Mouse (Mus musculus) small intestine, adult 2 months (tissue): ENCODE results near the gene Gm44965. TPM values are rescaled to one million over a fixed set of nuclear protein-coding genes. Genes with fewer than 3 reads are reported as not detected.

Experiments used
- H3K27ac ChIP-seq: fragments of 200-500 bp; 2 replicates; pipeline ENCODE4 v1.5.1; 2012; ENCODE audit warnings: low read depth, low read length, control low read depth, inconsistent platforms; ENCODE audit not compliant: insufficient read depth
- H3K27me3 ChIP-seq: fragments of 200-500 bp; 2 replicates; pipeline ENCODE4 v1.6.1; 2012; ENCODE audit warnings: mild to moderate bottlenecking, moderate library complexity, low read length, inconsistent platforms; ENCODE audit not compliant: control insufficient read depth, insufficient read depth
- H3K36me3 ChIP-seq: fragments of 200-500 bp; 2 replicates; pipeline ENCODE4 v1.6.1; 2012; ENCODE audit warnings: mild to moderate bottlenecking, low read length, control low read depth, inconsistent platforms; ENCODE audit not compliant: control insufficient read depth, insufficient read depth
- H3K4me1 ChIP-seq: fragments of 200-500 bp; 2 replicates; pipeline ENCODE4 v1.6.1; 2012; ENCODE audit warnings: low read length, inconsistent platforms, mixed read lengths; ENCODE audit not compliant: control insufficient read depth, insufficient read depth, insufficient read length
- H3K4me3 ChIP-seq: fragments of 200-500 bp; 2 replicates; pipeline ENCODE4 v1.5.1; 2012; ENCODE audit warnings: low read depth, mild to moderate bottlenecking, control low read depth, inconsistent platforms, low read length, moderate library complexity
- CTCF ChIP-seq: fragments of 200-500 bp; IDR thresholded peaks from 2 replicates; pipeline ENCODE4 v1.5.1; 2012; ENCODE audit warnings: low read depth, mild to moderate bottlenecking, control low read depth, inconsistent platforms, low read length, moderate library complexity, mixed read lengths; ENCODE audit not compliant: insufficient replicate concordance, insufficient read length; ENCODE audit errors: extremely low read depth
- POLR2A ChIP-seq: fragments of 200-500 bp; IDR thresholded peaks from 2 replicates; pipeline ENCODE4 v1.6.1; 2012; ENCODE audit warnings: low read depth, mild to moderate bottlenecking, control low read depth, inconsistent platforms, low read length, moderate library complexity
- WGBS: fragments of 180-500 bp; shearing (Covaris S2); methylation state at CpG from one replicate; pipeline ENCODE4 v1.1.7; 2018; 5-methylcytosine and 5-hydroxymethylcytosine counted together
- polyA plus RNA-seq: library from polyadenylated mRNA; depleted of rRNA; stranded (reverse); fragments of >200 nt; gene quantifications from 2 replicates; pipeline ENCODE4 v1.2.3, GENCODE M21; 2012

The Gm44965 gene
- polyA plus RNA-seq, 1 experiment, result not detected

DNA sequence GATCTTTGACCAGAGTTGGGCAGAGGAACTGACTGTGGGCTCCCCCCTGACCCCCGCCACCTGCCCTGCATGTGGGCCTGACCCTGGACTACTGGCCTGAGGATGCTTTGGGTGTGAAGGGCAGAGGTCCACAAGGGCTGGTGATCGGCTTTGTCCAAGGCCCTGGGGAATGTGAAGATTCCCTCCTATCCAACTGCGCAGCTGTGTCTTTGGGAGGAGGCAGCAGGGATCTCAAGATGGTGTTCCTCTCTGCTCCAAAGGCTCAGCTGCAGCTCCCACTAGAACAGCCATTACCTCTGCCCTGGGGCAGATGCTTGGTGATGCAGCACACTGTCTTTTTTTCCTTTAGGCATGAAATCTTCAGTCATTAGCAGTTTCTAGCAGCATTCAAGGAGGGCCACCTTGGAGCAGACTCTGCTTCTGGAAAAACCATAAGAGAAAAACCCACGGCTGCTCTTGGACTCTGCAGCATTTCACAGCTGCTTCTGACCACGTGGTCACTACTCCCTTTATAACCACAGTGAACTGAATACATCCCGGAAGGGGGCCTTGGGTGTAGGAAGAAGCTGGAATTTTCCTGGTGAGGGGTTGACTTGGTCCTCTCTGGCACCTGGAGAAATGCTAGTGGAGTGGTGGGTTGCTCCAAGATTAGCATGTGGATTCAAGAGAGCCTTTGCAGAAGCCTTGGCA, 44.2 kb downstream of the Gm44965 start:
- peak overlapping the region; percentile 66 for H3K27ac ChIP-seq
- no peak overlapping the region for H3K4me3 ChIP-seq
- no peaks in the 10 kb centered on the region for H3K4me1 ChIP-seq
- TF ChIP-seq CTCF (no peak), POLR2A (no peak)
- H3K27me3 ChIP-seq, result no peaks in the 10 kb centered on the region
- 65% methylated on average over 6 of the region's 6 CpGs for WGBS
- H3K36me3 ChIP-seq, result no peaks in the 10 kb centered on the region

DNA sequence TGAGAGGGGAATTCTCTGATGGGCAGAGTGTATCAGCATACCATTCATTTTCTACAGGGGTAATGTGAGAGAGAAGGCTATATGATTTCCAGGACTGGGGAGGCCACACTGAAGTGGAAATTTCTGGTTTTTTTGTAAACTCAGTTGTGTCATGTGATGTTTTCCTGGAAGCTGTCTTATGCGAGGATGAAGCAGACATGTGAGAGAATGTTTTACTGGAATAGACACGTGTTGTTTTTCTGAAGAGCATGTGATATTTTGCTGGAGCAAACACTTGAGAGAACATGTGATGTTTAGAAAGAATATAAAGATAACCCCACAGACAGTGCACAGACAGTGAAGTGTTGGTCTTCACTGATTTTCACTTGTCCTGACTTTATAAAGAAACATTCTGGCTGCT, 44.8 kb downstream of the Gm44965 start:
- TF ChIP-seq POLR2A (no peak), CTCF (no peak)
- Histone ChIP-seq H3K4me1 (no peaks in the 10 kb centered on the region), H3K36me3 (no peaks in the 10 kb centered on the region), H3K27me3 (no peaks in the 10 kb centered on the region), H3K4me3 (no peak overlapping the region), H3K27ac (peak overlapping the region; percentile 66)
- WGBS, result 51% methylated on average over 2 of the region's 2 CpGs

- Histone ChIP-seq H3K4me1 (peaks cover 1% of the 10 kb centered on the region; the same call in 1 of the 2 replicates), H3K4me3 (no peak overlapping the region), H3K36me3 (no peaks in the 10 kb centered on the region), H3K27ac (no peak overlapping the region), H3K27me3 (no peaks in the 10 kb centered on the region)
- 63% methylated on average over 6 of the region's 6 CpGs for WGBS
- no peak for TF ChIP-seq POLR2A
- TF ChIP-seq CTCF, result no peak
Measured at GRCm38 (mm10) chr6:48641391-48641790, 47.6 kb downstream of the Gm44965 start.

GRCm38 (mm10) chr6:48642764-48643292, 49.1 kb downstream of the Gm44965 start:
- Histone ChIP-seq H3K36me3 (no peaks in the 10 kb centered on the region), H3K27ac (no peak overlapping the region), H3K4me1 (peaks cover 6% of the 10 kb centered on the region), H3K27me3 (no peaks in the 10 kb centered on the region), H3K4me3 (no peak overlapping the region)
- 22% methylated on average over 4 of the region's 4 CpGs for WGBS
- TF ChIP-seq CTCF, result no peak
- TF ChIP-seq POLR2A, result no peak

- 9% methylated on average over 12 of the region's 12 CpGs for WGBS
- H3K27ac ChIP-seq, result no peak overlapping the region; the same call in 1 of the 2 replicates
- peaks cover 6% of the 10 kb centered on the region for H3K4me1 ChIP-seq
Measured at GRCm38 (mm10) chr6:48645660-48646308, 52.0 kb downstream of the Gm44965 start.

DNA sequence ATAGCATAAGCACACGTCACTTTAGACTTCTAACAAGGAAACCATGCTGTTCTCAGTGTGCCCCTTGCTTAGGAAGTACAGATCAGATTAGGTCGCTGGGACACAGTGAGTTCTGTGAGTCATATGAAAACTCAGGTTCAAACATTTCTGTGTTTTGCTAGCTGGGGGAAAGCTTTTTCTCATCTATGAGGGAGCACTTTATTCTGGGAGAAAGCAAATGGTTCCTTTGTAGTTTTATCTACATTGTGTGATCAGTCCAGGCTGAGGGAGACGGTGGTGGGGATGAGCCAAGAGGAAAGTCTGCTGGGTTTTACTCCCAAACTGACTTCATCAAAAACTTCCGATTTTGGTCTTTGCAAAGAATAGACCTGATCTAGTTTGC, 52.6 kb downstream of the Gm44965 start:
- Histone ChIP-seq H3K4me3 (no peak overlapping the region), H3K4me1 (peaks cover 6% of the 10 kb centered on the region), H3K27me3 (no peaks in the 10 kb centered on the region), H3K27ac (no peak overlapping the region), H3K36me3 (no peaks in the 10 kb centered on the region)
- TF ChIP-seq POLR2A (no peak), CTCF (no peak)
- WGBS, result 87% methylated on average over 4 of the region's 4 CpGs

More at GRCm38 (mm10) chr6:48645660-48646308, 52.0 kb downstream of the Gm44965 start:
- Histone ChIP-seq H3K4me3 (no peak overlapping the region), H3K36me3 (no peaks in the 10 kb centered on the region), H3K27me3 (no peaks in the 10 kb centered on the region)
- 0 out of 2 replicates have a peak, but pooled peaks have one; percentile 6 for TF ChIP-seq POLR2A
- peak; percentile 86; the same call in 1 of the 2 replicates for TF ChIP-seq CTCF

- H3K27me3 ChIP-seq, result no peaks in the 10 kb centered on the region
- peak within 1 kb of the TSS; percentile 52 for H3K27ac ChIP-seq
- WGBS, result 18% methylated on average over 3 of the region's 3 CpGs
- H3K4me3 ChIP-seq, result peak within 1 kb of the TSS; percentile 46
- H3K4me1 ChIP-seq, result peaks cover 6% of the 10 kb centered on the region
- TF ChIP-seq POLR2A (no peak), CTCF (peak; percentile 50; the same call in 1 of the 2 replicates)
- peaks cover 2% of the 10 kb centered on the region; the same call in 1 of the 2 replicates for H3K36me3 ChIP-seq
Measured at GRCm38 (mm10) chr6:48646995-48647394, 53.3 kb downstream of the Gm44965 start, which contains the start of gene Gimap8. TSS of gene Gimap8 (plus strand) at chr6:48647234.
